Mouse (Mus musculus): ENCODE measurements around the gene Morc2a.

- TF ChIP-seq TAL1 (IDR thresholded peaks at IDR 0.05; ENCODE audit: low read length), result no peak
- no peak for TF ChIP-seq GATA1 (IDR thresholded peaks at IDR 0.05; ENCODE audit: low read length)
Measured at GRCm38 (mm10) chr11:3615576-3615975, 33.4 kb upstream of the Morc2a start.

All from erythroblast, embryonic 14.5 days (primary cell).